Mouse (Mus musculus) CH12.LX (cell line): ENCODE results near the gene Fbln7. TPM values are rescaled to one million over a fixed set of nuclear protein-coding genes. Genes with fewer than 3 reads are reported as not detected.

Experiments
- DNase-seq: peaks from one replicate; pipeline ENCODE4 v3.0.0-alpha.2; 2013; ENCODE audit errors: extremely low read depth
- H3K27ac ChIP-seq: 2 replicates; pipeline ENCODE4 v1.5.1; 2012; ENCODE audit warnings: low read depth, mild to moderate bottlenecking, control low read depth, moderate library complexity; ENCODE audit not compliant: insufficient read depth
- H3K27me3 ChIP-seq: replicated peaks from 2 replicates; pipeline ENCODE3; 2012; ENCODE audit warnings: inconsistent platforms
- H3K36me3 ChIP-seq, 2 experiments: replicated peaks in 1 of 2; 2 replicates each; pipeline versions ENCODE3 to v1.6.1; 2012; ENCODE audit warnings: inconsistent platforms in 1 of 2, low read length in 1 of 2, mild to moderate bottlenecking in 1 of 2, mixed read lengths in 1 of 2, moderate library complexity in 1 of 2; ENCODE audit not compliant: control insufficient read depth in 1 of 2, insufficient read depth in 1 of 2
- H3K4me1 ChIP-seq, 2 experiments: 2 replicates each; pipeline ENCODE4 v1.6.1; 2012; ENCODE audit warnings: inconsistent platforms in 1 of 2, moderate library complexity in 1 of 2; ENCODE audit not compliant: insufficient read depth in 2 of 2, control insufficient read depth in 1 of 2
- H3K4me2 ChIP-seq: 2 replicates; pipeline ENCODE4 v1.6.1; 2012; ENCODE audit warnings: low read depth, mild to moderate bottlenecking, control low read depth; ENCODE audit not compliant: poor library complexity, insufficient read depth, severe bottlenecking
- H3K4me3 ChIP-seq, 3 experiments: fragments of 150-350 bp in 1 of 3; sonication (generic) in 1 of 3; replicated peaks in 1 of 3; 2 replicates each; pipeline versions ENCODE3 to v1.5.1; 2011 to 2012; ENCODE audit warnings: low read depth in 2 of 3, low read length in 2 of 3, mild to moderate bottlenecking in 2 of 3, moderate library complexity in 2 of 3, control low read depth in 1 of 3, improper control_type of control experiment in 1 of 3, inconsistent platforms in 1 of 3, mixed read lengths in 1 of 3; ENCODE audit not compliant: poor library complexity in 1 of 3
- H3K79me2 ChIP-seq: replicated peaks from 2 replicates; pipeline ENCODE4 v1.6.1; 2012; ENCODE audit warnings: mild to moderate bottlenecking, moderate library complexity; ENCODE audit not compliant: control insufficient read depth, poor library complexity, insufficient read depth, severe bottlenecking; ENCODE audit errors: extremely low read depth
- H3K9ac ChIP-seq: 2 replicates; pipeline ENCODE4 v1.6.1; 2012; ENCODE audit warnings: low read depth, mild to moderate bottlenecking, control low read depth, moderate library complexity; ENCODE audit not compliant: insufficient read depth
- H3K9me3 ChIP-seq: replicated peaks from 2 replicates; pipeline ENCODE3; 2012; ENCODE audit warnings: low read length, inconsistent platforms, mixed read lengths
- CHD1 ChIP-seq: IDR thresholded peaks from 2 replicates; pipeline ENCODE4 v1.6.1; 2012; ENCODE audit warnings: low read depth, low read length, improper control_type of control experiment, inconsistent platforms
- CHD2 ChIP-seq: IDR thresholded peaks from 2 replicates; pipeline ENCODE4 v1.6.1; 2011; ENCODE audit warnings: low read length, improper control_type of control experiment
- CTCF ChIP-seq, 2 experiments: IDR thresholded peaks in 1 of 2; conservative IDR thresholded peaks in 1 of 2; 2 replicates each; pipeline ENCODE4 v1.5.1; 2011 to 2012; ENCODE audit warnings: low read depth in 2 of 2, low read length in 2 of 2, improper control_type of control experiment in 1 of 2, inconsistent platforms in 1 of 2, mild to moderate bottlenecking in 1 of 2, moderate library complexity in 1 of 2
- E2F4 ChIP-seq: IDR thresholded peaks from 2 replicates; pipeline ENCODE4 v1.6.1; 2011; ENCODE audit warnings: low read depth, low read length, improper control_type of control experiment; ENCODE audit not compliant: insufficient replicate concordance
- ETS1 ChIP-seq: conservative IDR thresholded peaks from 2 replicates; pipeline ENCODE4 v1.6.1; 2012; ENCODE audit warnings: low read depth, mild to moderate bottlenecking, inconsistent platforms, low read length, improper control_type of control experiment, moderate library complexity
- GABPA ChIP-seq: IDR thresholded peaks from 2 replicates; pipeline ENCODE4 v1.6.1; 2012; ENCODE audit warnings: low read depth, low read length, improper control_type of control experiment, inconsistent platforms; ENCODE audit not compliant: insufficient replicate concordance
- HCFC1 ChIP-seq: IDR thresholded peaks from 2 replicates; pipeline ENCODE4 v1.6.1; 2012; ENCODE audit warnings: low read depth, mild to moderate bottlenecking, inconsistent platforms, low read length, improper control_type of control experiment
- IRF4 ChIP-seq: IDR thresholded peaks from 2 replicates; pipeline ENCODE4 v1.6.1; 2014; ENCODE audit warnings: low read depth, mild to moderate bottlenecking, inconsistent platforms, low read length, improper control_type of control experiment
- KAT2A ChIP-seq: IDR thresholded peaks from 2 replicates; pipeline ENCODE4 v1.6.1; 2012; ENCODE audit warnings: low read length, improper control_type of control experiment, inconsistent platforms; ENCODE audit not compliant: insufficient replicate concordance
- MXI1 ChIP-seq: IDR thresholded peaks from 2 replicates; pipeline ENCODE4 v1.6.1; 2011; ENCODE audit warnings: mild to moderate bottlenecking, low read depth, low read length, improper control_type of control experiment
- MYC ChIP-seq: IDR thresholded peaks from 2 replicates; pipeline ENCODE4 v1.6.1; 2011; ENCODE audit warnings: low read depth, mild to moderate bottlenecking, improper control_type of control experiment, low read length
- NRF1 ChIP-seq: IDR thresholded peaks from 2 replicates; pipeline ENCODE4 v1.6.1; 2014; ENCODE audit warnings: low read depth, mild to moderate bottlenecking, inconsistent platforms, low read length, improper control_type of control experiment, moderate library complexity
- POLR2A ChIP-seq: IDR thresholded peaks from 2 replicates; pipeline ENCODE4 v1.6.1; 2011; ENCODE audit warnings: low read depth, mild to moderate bottlenecking, improper control_type of control experiment, low read length
- RAD21 ChIP-seq: IDR thresholded peaks from 2 replicates; pipeline ENCODE4 v1.6.1; 2011; ENCODE audit warnings: low read depth, mild to moderate bottlenecking, low read length, improper control_type of control experiment, moderate library complexity
- RCOR1 ChIP-seq: conservative IDR thresholded peaks from 2 replicates; pipeline ENCODE4 v1.6.1; 2012; ENCODE audit warnings: low read depth, mild to moderate bottlenecking, inconsistent platforms, low read length, improper control_type of control experiment
- SMC3 ChIP-seq: IDR thresholded peaks from 2 replicates; pipeline ENCODE4 v1.6.1; 2011; ENCODE audit warnings: low read depth, low read length, improper control_type of control experiment
- TCF12 ChIP-seq: IDR thresholded peaks from 2 replicates; pipeline ENCODE4 v1.6.1; 2014; ENCODE audit warnings: low read depth, mild to moderate bottlenecking, inconsistent platforms, low read length, improper control_type of control experiment
- USF2 ChIP-seq: conservative IDR thresholded peaks from 2 replicates; pipeline ENCODE4 v1.6.1; 2011; ENCODE audit warnings: low read depth, low read length, improper control_type of control experiment
- ZKSCAN1 ChIP-seq: IDR thresholded peaks from 2 replicates; pipeline ENCODE4 v1.6.1; 2012; ENCODE audit warnings: low read depth, inconsistent platforms, low read length, improper control_type of control experiment, borderline replicate concordance
- dilution Hi-C: fragments of 300-500 bp; cut with MboI; formaldehyde crosslinking; loops from 2 replicates; pipeline ENCODE4 v1.14.3; 2020; ENCODE audit warnings: low sequenced_read_pairs; ENCODE audit not compliant: extremely low pct_unique_long_range_greater_than_20kb, extremely low pct_ligation_motif_present
- in situ Hi-C: fragments of 300-500 bp; cut with MboI; formaldehyde crosslinking; loops from 3 replicates; pipeline ENCODE4 v1.14.3; 2019; ENCODE audit warnings: low sequenced_read_pairs, low pct_ligation_motif_present, low pct_unique_long_range_greater_than_20kb, mixed read lengths
- polyA plus RNA-seq: library from polyadenylated mRNA; unstranded; fragments of >175 nt; gene quantifications from 2 replicates; pipeline ENCODE4 v1.2.1, GENCODE M21; 2012; ENCODE audit warnings: low read depth; ENCODE audit not compliant: insufficient read length
- total RNA-seq, 2 experiments: library from RNA; depleted of rRNA; stranded (reverse); fragments of 300-350 nt in 1 of 2; fragments of >200 nt in 1 of 2; gene quantifications; 2 replicates each; pipeline ENCODE4 v1.2.3; 2012 to 2014

Gene Fbln7
- total and polyA plus RNA-seq, 3 experiments: not detected

DNA sequence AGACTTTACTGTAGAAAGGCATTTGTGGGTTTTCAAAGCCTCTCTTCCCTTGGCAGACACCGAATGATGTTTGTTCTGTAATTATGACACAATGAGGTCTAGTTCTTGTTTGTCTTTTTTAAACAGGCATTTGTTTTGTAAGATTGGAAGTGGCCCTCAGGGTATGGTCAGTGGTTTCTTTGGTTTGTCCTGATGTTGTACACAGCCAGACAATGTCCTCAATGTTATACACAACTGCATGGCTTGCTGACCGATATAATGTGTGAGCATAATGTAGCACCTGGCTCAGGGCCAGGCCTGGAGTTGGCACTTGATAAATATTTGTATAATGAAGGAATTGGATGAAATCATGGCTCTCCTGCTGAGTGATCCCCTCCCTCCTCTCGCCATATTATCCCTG is 2.9 kb upstream of the Fbln7 start:
- in situ Hi-C loops (no loop called here), dilution Hi-C loops (no loop called here)
- Histone ChIP-seq H3K9me3 (peaks cover 4% of the 10 kb centered on the region), H3K36me3 (no peaks in the 10 kb centered on the region), H3K4me3 (no peak overlapping the region), H3K4me2 (no peak overlapping the region), H3K27ac (no peak overlapping the region), H3K27me3 (no peaks in the 10 kb centered on the region), H3K9ac (no peak overlapping the region), H3K79me2 (no peaks in the 10 kb centered on the region), H3K4me1 (peaks cover 0 to 8% of the 10 kb centered on the region in 2 experiments; a peak in 2 of 4 replicates)
- DNase-seq: no peak
- TF ChIP-seq ETS1 (no peak), KAT2A (no peak), RAD21 (no peak), HCFC1 (no peak), CHD1 (no peak), TCF12 (no peak), MXI1 (no peak), E2F4 (no peak), CHD2 (no peak)

DNA sequence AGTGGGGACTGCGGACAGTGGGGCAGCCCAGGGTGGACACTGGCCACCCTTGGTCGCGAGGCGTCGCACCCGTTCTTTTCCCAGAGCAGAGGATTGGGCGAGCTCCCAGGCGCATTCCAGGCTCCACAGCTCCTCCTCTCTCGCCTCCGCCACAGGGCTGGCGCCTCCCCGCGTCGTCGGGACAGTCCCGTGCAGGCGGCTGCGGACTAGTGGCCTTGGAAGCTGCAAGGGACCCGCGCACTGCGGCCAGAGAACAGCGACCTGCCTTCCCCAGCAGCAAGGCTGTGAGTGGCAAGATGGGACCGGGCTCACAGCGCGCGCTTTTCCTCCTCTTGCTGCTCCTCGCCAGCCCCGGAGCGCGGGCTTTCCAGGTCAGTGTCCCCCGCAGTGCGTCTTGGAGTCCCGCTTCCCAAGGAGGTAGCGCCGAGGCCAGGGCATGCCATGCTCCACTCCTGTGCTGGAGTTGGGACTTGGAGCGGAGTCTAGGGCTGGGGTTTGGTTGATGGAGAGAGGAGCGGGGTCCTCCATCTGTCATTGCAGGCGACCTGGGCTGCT is 1.1 kb downstream of the Fbln7 start:
- dilution Hi-C loops (no loop called here), in situ Hi-C loops (no loop called here)

More for the DNA sequence above, 1.1 kb downstream of the Fbln7 start:
- no peak overlapping the region for H3K4me3 ChIP-seq
- no peaks in the 10 kb centered on the region for H3K4me1 ChIP-seq
- H3K27ac ChIP-seq: no peak overlapping the region
- no peak overlapping the region for H3K4me2 ChIP-seq
- no peak for DNase-seq
- no peaks in the 10 kb centered on the region for H3K27me3 ChIP-seq
- TF ChIP-seq ETS1 (no peak), ZKSCAN1 (no peak), KAT2A (no peak), CTCF (conservative IDR thresholded peaks at IDR 0.05 in 1 of 2, IDR thresholded peaks at IDR 0.05 in 1 of 2; ENCODE audit: low read depth in 2 of 2, low read length in 2 of 2) (no peak), IRF4 (no peak), MYC (no peak), MXI1 (no peak), GABPA (no peak), POLR2A (no peak), USF2 (no peak), SMC3 (no peak), NRF1 (no peak), CHD2 (no peak), RCOR1 (no peak)
- peaks cover 2% of the 10 kb centered on the region for H3K9me3 ChIP-seq
- no peaks in the 10 kb centered on the region for H3K79me2 ChIP-seq
- H3K9ac ChIP-seq: no peak overlapping the region
- no peaks in the 10 kb centered on the region for H3K36me3 ChIP-seq
